Mouse (Mus musculus): ENCODE data around the gene Porcn. TPM values are rescaled to one million over a fixed set of nuclear protein-coding genes. Genes with fewer than 3 reads are reported as not detected.

The Porcn gene
- polyA plus RNA-seq, 1 experiment from 2014 or later: 8.1 TPM

DNA sequence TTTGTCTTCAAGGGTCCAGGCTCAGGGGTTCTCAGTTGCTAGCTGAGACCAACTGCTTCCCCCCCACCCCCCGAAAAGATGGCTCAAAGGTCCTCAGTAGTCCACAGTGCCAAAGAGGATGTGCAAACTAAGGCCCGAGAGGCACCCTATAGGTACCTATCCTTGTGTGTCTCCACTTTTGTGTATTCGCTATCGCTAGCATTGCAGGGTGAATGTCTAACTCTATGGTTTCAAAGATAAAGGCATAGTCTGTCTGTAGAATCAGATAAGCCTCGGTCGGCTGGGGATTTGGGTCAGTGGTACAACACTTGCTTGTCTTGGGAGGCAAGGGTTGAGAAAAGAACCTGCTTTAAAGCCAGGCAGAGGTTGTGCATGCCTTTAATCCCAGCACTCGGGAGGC, 17.1 kb upstream of the Porcn start:
- no peak overlapping the region for H3K27ac ChIP-seq
- H3K4me1 ChIP-seq: no peaks in the 10 kb centered on the region
- H3K27me3 ChIP-seq: no peaks in the 10 kb centered on the region
- ATAC-seq (replicated peaks; ENCODE audit: low FRiP score): no peak
- H3K9ac ChIP-seq: no peak overlapping the region
- no peaks in the 10 kb centered on the region for H3K36me3 ChIP-seq
- 91% methylated on average over 7 of the region's 7 CpGs for WGBS
- no peak overlapping the region for H3K4me2 ChIP-seq
- H3K9me3 ChIP-seq (replicated peaks): no peaks in the 10 kb centered on the region
- no peak overlapping the region for H3K4me3 ChIP-seq (replicated peaks)

DNA sequence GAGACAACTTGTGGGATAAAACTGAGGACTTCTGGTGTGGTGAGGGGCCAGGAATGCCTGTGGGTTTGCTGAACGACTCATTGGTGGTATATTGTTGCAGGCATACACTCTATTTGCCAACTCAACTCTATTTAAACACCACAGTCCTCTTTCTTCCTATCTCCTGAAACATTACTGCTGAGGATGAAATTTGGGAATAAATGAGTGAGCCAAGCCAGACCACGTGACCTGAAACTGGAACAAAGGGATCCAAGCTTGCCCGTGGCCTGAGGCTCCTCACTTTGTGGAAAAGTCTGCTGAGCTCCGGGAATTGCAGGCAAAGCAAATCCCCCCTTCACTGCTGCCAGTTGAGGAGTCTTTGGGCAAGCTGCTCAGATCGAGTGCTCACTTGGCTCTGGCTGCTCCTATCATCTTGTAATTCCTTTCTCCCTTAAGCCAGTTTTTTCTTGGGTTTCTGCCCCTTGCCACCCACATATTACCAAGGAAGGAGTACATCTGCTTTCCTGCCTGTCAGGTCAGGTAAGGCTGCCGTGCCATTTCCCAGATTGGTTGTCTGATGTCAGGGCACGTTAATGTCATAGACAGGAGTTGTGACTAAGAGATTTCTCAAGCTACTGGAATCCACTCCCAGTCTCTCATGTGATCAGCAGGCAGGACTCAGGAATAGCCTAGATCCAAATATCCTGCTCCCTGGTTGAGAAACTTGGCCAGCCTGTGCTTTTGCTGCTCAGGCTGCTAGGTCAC, 16.5 kb upstream of the Porcn start:
- no peak overlapping the region for H3K27ac ChIP-seq
- no peak for ATAC-seq (replicated peaks; ENCODE audit: low FRiP score)
- 73% methylated on average over 7 of the region's 7 CpGs for WGBS
- no peaks in the 10 kb centered on the region for H3K9me3 ChIP-seq (replicated peaks)
- H3K9ac ChIP-seq: no peak overlapping the region
- H3K36me3 ChIP-seq: no peaks in the 10 kb centered on the region
- H3K4me3 ChIP-seq (replicated peaks): no peak overlapping the region
- H3K4me1 ChIP-seq: no peaks in the 10 kb centered on the region
- no peaks in the 10 kb centered on the region for H3K27me3 ChIP-seq
- H3K4me2 ChIP-seq: no peak overlapping the region

GRCm38 (mm10) chrX:8222296-8222677, 16.0 kb upstream of the Porcn start:
- no peaks in the 10 kb centered on the region for H3K9me3 ChIP-seq (replicated peaks)
- no peaks in the 10 kb centered on the region for H3K36me3 ChIP-seq
- no peak overlapping the region for H3K4me3 ChIP-seq (replicated peaks)
- H3K4me2 ChIP-seq: no peak overlapping the region
- H3K27me3 ChIP-seq: no peaks in the 10 kb centered on the region
- H3K4me1 ChIP-seq: no peaks in the 10 kb centered on the region
- ATAC-seq (replicated peaks; ENCODE audit: low FRiP score): no peak
- 79% methylated on average over 3 of the region's 3 CpGs for WGBS
- no peak overlapping the region for H3K9ac ChIP-seq
- H3K27ac ChIP-seq: no peak overlapping the region

DNA sequence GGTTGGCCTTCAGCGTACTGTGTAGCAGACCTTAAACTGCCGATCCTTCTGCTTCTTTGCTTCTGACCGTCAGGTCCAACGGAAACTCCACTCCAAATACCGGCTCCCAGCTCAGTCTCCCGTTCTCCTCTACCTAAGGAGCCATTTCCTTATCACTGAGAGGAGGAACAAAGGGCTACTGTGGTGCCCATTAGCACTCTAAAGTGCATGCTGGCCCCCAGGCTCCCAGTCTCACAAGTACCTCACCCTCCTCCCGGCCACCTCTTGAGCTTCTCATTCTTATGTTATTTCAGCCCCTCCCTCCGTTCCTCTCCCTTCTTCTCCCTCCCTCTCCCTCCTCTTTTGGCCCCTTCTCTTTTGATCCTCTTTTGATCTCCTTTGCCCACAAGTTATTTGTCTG, 13.3 kb upstream of the Porcn start:
- Histone ChIP-seq H3K9ac (no peak overlapping the region), H3K4me1 (no peaks in the 10 kb centered on the region), H3K4me2 (no peak overlapping the region), H3K36me3 (no peaks in the 10 kb centered on the region), H3K27ac (no peak overlapping the region), H3K27me3 (no peaks in the 10 kb centered on the region), H3K4me3 (replicated peaks) (no peak overlapping the region), H3K9me3 (replicated peaks) (no peaks in the 10 kb centered on the region)
- 32% methylated on average over 8 of the region's 8 CpGs for WGBS
- ATAC-seq (replicated peaks; ENCODE audit: low FRiP score): no peak

DNA sequence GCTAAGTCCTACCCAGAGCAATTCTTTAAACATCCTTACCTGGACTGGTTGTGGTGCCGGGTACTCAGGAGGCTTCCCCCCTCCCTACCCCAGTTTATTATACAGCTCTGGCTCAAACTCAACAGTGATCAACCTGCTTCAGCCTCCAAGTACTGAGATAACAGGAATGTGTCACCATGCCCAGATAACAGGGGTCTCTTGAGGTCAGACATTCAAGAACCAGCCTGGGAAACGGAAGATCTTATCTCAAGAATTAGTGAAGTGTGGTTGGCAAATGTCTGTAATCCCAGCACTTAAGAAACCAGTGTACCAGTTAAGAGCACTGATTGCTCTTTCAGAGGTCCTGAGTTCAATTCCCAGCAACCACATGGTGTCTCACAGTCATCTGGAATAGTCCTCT, 11.8 kb upstream of the Porcn start:
- H3K27me3 ChIP-seq: no peaks in the 10 kb centered on the region
- H3K9ac ChIP-seq: no peak overlapping the region
- H3K27ac ChIP-seq: no peak overlapping the region
- WGBS: 59% methylated on average over 2 of the region's 2 CpGs
- H3K4me2 ChIP-seq: no peak overlapping the region
- ATAC-seq (replicated peaks; ENCODE audit: low FRiP score): no peak
- H3K36me3 ChIP-seq: no peaks in the 10 kb centered on the region
- H3K4me1 ChIP-seq: no peaks in the 10 kb centered on the region
- no peak overlapping the region for H3K4me3 ChIP-seq (replicated peaks)
- H3K9me3 ChIP-seq (replicated peaks): no peaks in the 10 kb centered on the region

GRCm38 (mm10) chrX:8217383-8217782, 11.1 kb upstream of the Porcn start:
- WGBS: 53% methylated on average over 6 of the region's 6 CpGs
- H3K36me3 ChIP-seq: no peaks in the 10 kb centered on the region
- no peaks in the 10 kb centered on the region for H3K9me3 ChIP-seq (replicated peaks)
- H3K4me3 ChIP-seq (replicated peaks): no peak overlapping the region
- H3K9ac ChIP-seq: no peak overlapping the region
- no peak overlapping the region for H3K27ac ChIP-seq
- H3K27me3 ChIP-seq: no peaks in the 10 kb centered on the region
- H3K4me2 ChIP-seq: no peak overlapping the region
- no peaks in the 10 kb centered on the region for H3K4me1 ChIP-seq
- ATAC-seq (replicated peaks; ENCODE audit: low FRiP score): no peak

DNA sequence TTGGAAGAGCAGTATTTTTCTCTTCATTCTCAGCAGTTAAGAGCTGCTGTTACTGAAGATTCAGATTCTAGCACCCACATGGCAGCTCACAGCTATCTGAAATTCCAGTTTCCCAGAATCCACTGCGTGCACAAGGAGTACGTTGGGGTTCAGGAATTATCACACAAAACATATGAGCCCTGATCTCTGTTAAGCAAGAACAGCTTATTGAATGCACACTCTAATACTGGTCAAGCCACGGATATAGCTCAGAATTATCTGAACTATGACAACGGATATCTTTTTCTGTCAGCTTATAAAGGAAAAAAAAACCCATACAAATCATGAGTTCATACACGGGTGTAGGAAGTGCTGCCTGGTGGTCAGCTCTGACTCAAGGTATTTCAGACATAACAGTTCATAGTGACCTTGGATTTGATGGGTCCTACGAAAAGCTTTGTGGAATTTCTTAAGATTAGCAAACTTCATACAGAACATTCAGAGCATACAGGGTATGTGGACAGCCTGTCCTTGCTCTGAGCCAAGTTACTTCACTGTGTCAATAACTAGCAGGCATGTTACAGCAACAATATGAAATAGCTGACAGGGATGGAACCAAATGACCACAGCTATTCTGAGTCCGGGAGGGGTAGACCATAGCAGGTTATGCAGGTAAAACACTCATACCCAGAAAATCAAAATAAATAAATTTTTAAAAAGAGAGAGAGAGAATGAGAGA, 5.3 kb upstream of the Porcn start:
- WGBS: 80% methylated on average over 7 of the region's 7 CpGs
- Histone ChIP-seq H3K4me2 (no peak overlapping the region), H3K9ac (no peak overlapping the region), H3K4me1 (no peaks in the 10 kb centered on the region), H3K36me3 (no peaks in the 10 kb centered on the region), H3K9me3 (replicated peaks) (no peaks in the 10 kb centered on the region), H3K27ac (no peak overlapping the region), H3K27me3 (no peaks in the 10 kb centered on the region), H3K4me3 (replicated peaks) (no peak overlapping the region)
- ATAC-seq (replicated peaks; ENCODE audit: low FRiP score): no peak

DNA sequence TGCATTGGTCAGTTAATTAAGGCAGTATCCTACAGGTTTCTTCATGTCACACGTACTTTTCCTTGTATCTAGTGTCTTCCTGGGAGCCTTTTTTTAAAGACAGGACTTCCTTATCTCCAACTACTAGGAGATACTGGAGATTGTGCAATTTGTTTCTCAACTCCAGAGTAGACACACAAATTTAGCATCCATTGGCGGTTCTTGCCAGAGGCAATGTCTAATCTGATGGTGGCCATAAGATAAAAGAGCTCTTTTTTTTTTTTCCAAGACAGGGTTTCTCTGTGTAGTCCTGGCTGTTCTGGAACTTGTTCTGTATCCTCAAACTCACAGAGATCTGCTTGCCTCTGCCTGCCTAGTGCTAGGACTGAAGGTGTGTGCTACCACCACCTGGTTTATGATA, 3.4 kb upstream of the Porcn start:
- no peaks in the 10 kb centered on the region for H3K36me3 ChIP-seq
- no peak overlapping the region for H3K9ac ChIP-seq
- H3K4me3 ChIP-seq (replicated peaks): no peak overlapping the region
- ATAC-seq (replicated peaks; ENCODE audit: low FRiP score): no peak
- H3K4me2 ChIP-seq: no peak overlapping the region
- H3K4me1 ChIP-seq: no peaks in the 10 kb centered on the region
- H3K9me3 ChIP-seq (replicated peaks): no peaks in the 10 kb centered on the region
- H3K27me3 ChIP-seq: no peaks in the 10 kb centered on the region
- WGBS: 72% methylated on average over 2 of the region's 2 CpGs
- H3K27ac ChIP-seq: no peak overlapping the region

DNA sequence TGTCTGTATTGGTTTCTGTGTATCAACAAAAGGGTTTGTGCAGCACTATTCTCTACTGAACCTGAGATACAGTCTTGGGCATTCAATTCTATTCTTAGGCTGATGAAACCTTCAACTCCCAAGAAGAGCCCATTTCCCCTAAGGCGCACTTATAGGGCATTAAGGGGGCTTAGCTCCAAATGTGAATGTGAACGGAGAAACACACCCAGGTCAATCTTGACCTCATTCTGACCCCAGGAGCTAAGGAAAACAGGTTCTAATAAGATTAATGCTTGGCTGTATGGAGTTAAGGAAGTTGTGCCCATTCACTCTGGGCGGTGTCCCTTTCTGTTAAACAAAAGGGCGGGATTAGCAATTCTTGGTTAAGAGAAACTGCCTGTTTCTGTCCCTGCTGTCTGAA, 899 bp upstream of the Porcn start:
- 50% methylated on average over 4 of the region's 4 CpGs for WGBS

DNA sequence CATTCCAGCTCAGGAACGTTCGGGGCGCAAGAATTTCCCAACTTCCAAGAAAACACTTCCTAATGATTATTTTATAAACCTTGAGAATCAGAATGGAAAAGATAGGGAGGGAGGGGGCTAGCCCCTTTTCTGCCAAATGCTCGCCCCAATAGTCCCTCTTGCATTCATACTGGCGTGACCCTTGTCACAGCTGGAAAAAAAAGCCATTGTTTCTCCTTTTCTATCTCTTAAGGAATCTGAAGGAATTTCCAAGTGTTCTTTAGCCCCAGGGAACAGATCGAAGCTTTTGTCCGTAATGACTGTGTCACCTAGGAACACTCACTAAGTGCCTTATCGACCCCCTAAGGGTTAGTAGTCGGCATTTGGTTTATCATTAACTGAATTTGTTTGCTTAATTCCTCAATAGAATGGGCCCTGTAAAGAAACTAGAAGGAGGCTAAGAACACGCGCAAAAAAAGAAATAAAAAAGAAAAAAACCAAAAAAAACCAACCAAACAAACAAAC, 421 bp upstream of the Porcn start:
- Histone ChIP-seq H3K9me3 (replicated peaks) (no peaks in the 10 kb centered on the region), H3K27ac (no peak overlapping the region), H3K4me1 (no peaks in the 10 kb centered on the region), H3K36me3 (no peaks in the 10 kb centered on the region), H3K27me3 (no peaks in the 10 kb centered on the region), H3K9ac (no peak overlapping the region), H3K4me3 (replicated peaks) (peak overlapping the region; percentile 56), H3K4me2 (peak overlapping the region; percentile 67)
- peak; percentile 13; the same call in 1 of the 2 replicates for ATAC-seq (replicated peaks; ENCODE audit: low FRiP score)
- 18% methylated on average over 11 of the region's 11 CpGs for WGBS

More for the DNA sequence above, 899 bp upstream of the Porcn start:
- H3K4me1 ChIP-seq: no peaks in the 10 kb centered on the region
- H3K27ac ChIP-seq: no peak overlapping the region
- H3K4me2 ChIP-seq: peak overlapping the region; percentile 67
- H3K36me3 ChIP-seq: no peaks in the 10 kb centered on the region
- no peak overlapping the region; the same call in 1 of the 2 replicates for H3K4me3 ChIP-seq (replicated peaks)
- H3K9me3 ChIP-seq (replicated peaks): no peaks in the 10 kb centered on the region
- no peaks in the 10 kb centered on the region for H3K27me3 ChIP-seq
- no peak for ATAC-seq (replicated peaks; ENCODE audit: low FRiP score)
- H3K9ac ChIP-seq: no peak overlapping the region

DNA sequence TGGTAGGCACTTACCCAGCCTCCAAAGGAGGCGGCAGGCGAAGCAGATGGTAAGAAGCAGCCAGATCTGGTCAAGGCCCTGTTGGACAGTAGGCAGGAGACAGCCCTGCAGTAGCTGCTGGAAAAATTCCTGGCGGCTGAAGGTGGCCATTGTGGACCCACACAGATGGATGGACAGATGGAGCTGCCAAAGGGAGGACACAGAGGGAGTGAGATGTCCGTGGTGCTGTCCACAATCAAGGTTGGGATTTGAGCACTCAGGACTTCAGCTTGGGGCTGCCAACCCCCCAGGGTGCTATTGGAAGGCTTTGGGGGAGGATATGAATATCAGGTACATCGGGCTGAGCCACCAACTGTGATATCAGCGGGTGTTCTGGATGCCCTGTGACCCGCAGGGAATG, 774 bp downstream of the Porcn start:
- H3K4me3 ChIP-seq (replicated peaks): peak overlapping the region; percentile 56
- 47% methylated on average over 7 of the region's 7 CpGs for WGBS
- H3K27me3 ChIP-seq: no peaks in the 10 kb centered on the region
- no peaks in the 10 kb centered on the region for H3K9me3 ChIP-seq (replicated peaks)
- H3K27ac ChIP-seq: no peak overlapping the region
- peak overlapping the region; percentile 67 for H3K4me2 ChIP-seq
- no peaks in the 10 kb centered on the region for H3K36me3 ChIP-seq
- peak overlapping the region; percentile 53; the same call in 1 of the 2 replicates for H3K9ac ChIP-seq
- H3K4me1 ChIP-seq: no peaks in the 10 kb centered on the region
- ATAC-seq (replicated peaks; ENCODE audit: low FRiP score): no peak

- Histone ChIP-seq H3K4me2 (no peak overlapping the region), H3K27me3 (no peaks in the 10 kb centered on the region), H3K27ac (no peak overlapping the region), H3K9me3 (replicated peaks) (no peaks in the 10 kb centered on the region), H3K36me3 (no peaks in the 10 kb centered on the region), H3K4me1 (no peaks in the 10 kb centered on the region), H3K4me3 (replicated peaks) (no peak overlapping the region), H3K9ac (no peak overlapping the region)
- ATAC-seq (replicated peaks; ENCODE audit: low FRiP score): no peak
- WGBS: 66% methylated on average over 4 of the region's 4 CpGs
Measured at GRCm38 (mm10) chrX:8205088-8205487, 1.2 kb downstream of the Porcn start.

All from kidney, embryonic 15.5 days (tissue).